Comparison of ENCODE assay signal across 11 mouse cellular contexts in the genomic region with DNA sequence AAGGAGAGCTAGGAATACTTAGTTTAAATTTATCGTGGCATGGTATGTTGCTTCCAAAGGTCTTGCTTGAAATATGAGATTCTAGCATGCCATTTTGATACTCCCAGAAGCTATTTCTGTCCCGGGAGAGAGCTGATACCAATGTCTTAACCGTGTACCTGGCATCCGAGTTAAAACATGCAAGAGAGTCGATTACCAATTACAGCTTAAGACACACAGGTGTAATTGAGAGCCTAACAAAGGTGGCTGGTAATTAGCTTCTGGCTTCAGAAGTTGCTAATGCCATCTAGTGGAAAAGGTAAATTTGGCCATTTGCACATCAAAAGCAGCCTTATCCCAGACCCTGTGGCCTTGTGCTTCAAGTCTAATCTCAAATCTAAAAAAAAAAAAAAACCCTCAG.
A peak's percentile ranks its signal among the peaks of the same experiment; 100 is the strongest.
DNase-seq lines count a peak whose midpoint lies in the region; ATAC-seq and TF ChIP-seq lines count a peak whose summit lies in the region.
"Had no signal": no experiment of that assay in that cellular context is flagged by ENCODE, and none has a peak within 500 bp of the region (broad histone marks: within the 10 kb centered on the region; RNA-seq: fewer than 3 reads in every experiment).

No protein-coding gene starts in this region.

- no peaks in the 10 kb centered on the region for H3K27me3 ChIP-seq in heart, postnatal 0 days (ENCODE audit: control insufficient read depth, insufficient read depth, low read length)
- no peaks in the 10 kb centered on the region for H3K27me3 ChIP-seq in lung, embryonic 14.5 days (ENCODE audit: insufficient read depth, low read length)
- no peaks in the 10 kb centered on the region for H3K27me3 ChIP-seq in forebrain, postnatal 0 days (ENCODE audit: insufficient read depth, low read length)

- intact Hi-C loops in heart, postnatal 10 days (cut with DNase I), result no loop called here

- no peaks in the 10 kb centered on the region for H3K9me3 ChIP-seq in heart, postnatal 0 days (replicated peaks; ENCODE audit: control insufficient read depth, low read length)
- no peaks in the 10 kb centered on the region for H3K9me3 ChIP-seq in lung, embryonic 14.5 days (ENCODE audit: low read depth, low read length)
- no peaks in the 10 kb centered on the region for H3K9me3 ChIP-seq in forebrain, postnatal 0 days (ENCODE audit: low read length)

- ATAC-seq in heart, postnatal 0 days (ENCODE audit: insufficient read depth, low read depth), result no peak
- no peak for ATAC-seq in lung, embryonic 14.5 days (ENCODE audit: insufficient read depth)
- no peak for ATAC-seq in forebrain, postnatal 0 days

- no peak overlapping the region for H3K9ac ChIP-seq in heart, postnatal 0 days (replicated peaks; ENCODE audit: low read depth, low read length)
- H3K9ac ChIP-seq in lung, embryonic 14.5 days, result no peak overlapping the region
- H3K9ac ChIP-seq in forebrain, postnatal 0 days, result 0 out of 2 replicates have a peak overlapping the region, but pooled peaks have one; percentile 18

- no peak overlapping the region for H3K4me3 ChIP-seq in heart, postnatal 0 days (ENCODE audit: low read depth, low read length)
- H3K4me3 ChIP-seq in lung, embryonic 14.5 days (ENCODE audit: low read depth, low read length), result no peak overlapping the region
- H3K4me3 ChIP-seq in forebrain, postnatal 0 days (ENCODE audit: low read depth, low read length), result peak overlapping the region; percentile 28; the same call in 1 of the 2 replicates

- WGBS in heart, postnatal 0 days, result 11% methylated on average over 5 of the region's 5 CpGs
- 35% methylated on average over 5 of the region's 5 CpGs for WGBS in lung, embryonic 14.5 days
- WGBS in forebrain, postnatal 0 days, result 29% methylated on average over 5 of the region's 5 CpGs

- DNase-seq in cerebellum, adult 9-10 months, result peak; percentile 2
- DNase-seq in cerebellum, adult 11-12 months, result no peak
- DNase-seq in heart, postnatal 0 days (ENCODE audit: low spot score), result no peak
- no peak for DNase-seq in heart, postnatal 10 days
- no peak for DNase-seq in lung, embryonic 14.5 days
- DNase-seq in lung, postnatal 25 days (ENCODE audit: low spot score), result no peak
- DNase-seq in forebrain, postnatal 0 days, result peak; percentile 39
- no peak for DNase-seq in ovary, postnatal 14 days (ENCODE audit: low spot score)
- DNase-seq: heart, postnatal 4 days; lung, adult 2 months; right cerebral cortex, postnatal 14 days had no signal

- H3K27ac ChIP-seq in heart, postnatal 0 days (ENCODE audit: low read depth), result no peak overlapping the region
- H3K27ac ChIP-seq in lung, embryonic 14.5 days (ENCODE audit: low read depth), result no peak overlapping the region
- H3K27ac ChIP-seq in forebrain, postnatal 0 days (ENCODE audit: low read depth, low read length), result no peak overlapping the region

- H3K4me1 ChIP-seq in heart, postnatal 0 days (ENCODE audit: control insufficient read depth, insufficient read depth), result 0 out of 2 replicates have a peak, but pooled peaks cover 3% of the 10 kb centered on the region
- H3K4me1 ChIP-seq in lung, embryonic 14.5 days (ENCODE audit: insufficient read depth), result no peaks in the 10 kb centered on the region
- no peaks in the 10 kb centered on the region for H3K4me1 ChIP-seq in forebrain, postnatal 0 days (ENCODE audit: insufficient read depth)

- no peak overlapping the region for H3K4me2 ChIP-seq in heart, postnatal 0 days (ENCODE audit: low read depth, low read length)
- no peak overlapping the region for H3K4me2 ChIP-seq in lung, embryonic 14.5 days
- H3K4me2 ChIP-seq in forebrain, postnatal 0 days (ENCODE audit: low read depth), result peak overlapping the region; percentile 47

- TF ChIP-seq EP300 in heart, postnatal 0 days (IDR thresholded peaks at IDR 0.05; ENCODE audit: low read depth), result no peak

- TF ChIP-seq CTCF in heart, postnatal 0 days (IDR thresholded peaks at IDR 0.05; ENCODE audit: low read depth), result peak; percentile 29
- peak; percentile 30; the same call in 1 of the 2 replicates for TF ChIP-seq CTCF in lung, embryonic 14.5 days (IDR thresholded peaks at IDR 0.05; ENCODE audit: low read depth)
- TF ChIP-seq CTCF in forebrain, postnatal 0 days (IDR thresholded peaks at IDR 0.05; ENCODE audit: low read depth), result peak; percentile 47

- no peaks in the 10 kb centered on the region for H3K36me3 ChIP-seq in heart, postnatal 0 days (replicated peaks; ENCODE audit: control insufficient read depth, insufficient read depth, low read length)
- no peaks in the 10 kb centered on the region for H3K36me3 ChIP-seq in lung, embryonic 14.5 days (ENCODE audit: insufficient read depth)
- H3K36me3 ChIP-seq in forebrain, postnatal 0 days (ENCODE audit: insufficient read depth), result no peaks in the 10 kb centered on the region

Comparison
In these comparisons a context has a peak if more than half of its experiments do, and no peak if none do; other contexts are left out.
1. DNase-seq: peak in cerebellum, adult 9-10 months (single experiment) and forebrain, postnatal 0 days (single experiment); none in cerebellum, adult 11-12 months (single experiment), heart, postnatal 0 days (single experiment), heart, postnatal 10 days (0 of 2), lung, embryonic 14.5 days (single experiment), lung, postnatal 25 days (single experiment) and ovary, postnatal 14 days (single experiment).
2. Peak in every context shown above with its lines, with median percentiles within 50 percentile points of each other: CTCF ChIP-seq.